Mouse (Mus musculus) forebrain, embryonic 13.5 days (tissue): ENCODE measurements around the gene Cldn34c2. TPM values are rescaled to one million over a fixed set of nuclear protein-coding genes. Genes with fewer than 3 reads are reported as not detected.
"Not testable (repeated sequence)": the region's sequence is repeated elsewhere in the genome, so short reads cannot be mapped to it uniquely, and the experiment has no call there.

Experiments used
- ATAC-seq: fragments of 200-750 bp; cut with Nextera tagmentation; 2 replicates; pipeline ENCODE4 v1.8.0; 2017
- H3K27ac ChIP-seq: fragments of 300-500 bp; sonication (generic); 2 replicates; pipeline ENCODE4 v1.5.1; 2015; ENCODE audit warnings: inconsistent platforms, mild to moderate bottlenecking, moderate library complexity
- H3K27me3 ChIP-seq: fragments of 300-500 bp; sonication (generic); 2 replicates; pipeline ENCODE4 v1.6.1; 2015; ENCODE audit warnings: mild to moderate bottlenecking, inconsistent platforms
- H3K36me3 ChIP-seq: fragments of 300-500 bp; sonication (generic); 2 replicates; pipeline ENCODE4 v1.6.1; 2015; ENCODE audit warnings: mild to moderate bottlenecking, inconsistent platforms; ENCODE audit not compliant: poor library complexity, severe bottlenecking
- H3K4me1 ChIP-seq: fragments of 300-500 bp; sonication (generic); 2 replicates; pipeline ENCODE4 v1.6.1; 2015; ENCODE audit warnings: inconsistent platforms
- H3K4me2 ChIP-seq: fragments of 300-500 bp; sonication (generic); 2 replicates; pipeline ENCODE4 v1.6.1; 2015; ENCODE audit warnings: inconsistent platforms, mild to moderate bottlenecking, moderate library complexity
- H3K4me3 ChIP-seq: fragments of 300-500 bp; sonication (generic); 2 replicates; pipeline ENCODE4 v1.5.1; 2015; ENCODE audit warnings: mild to moderate bottlenecking, inconsistent platforms
- H3K9ac ChIP-seq: fragments of 300-500 bp; sonication (generic); 2 replicates; pipeline ENCODE4 v1.6.1; 2015; ENCODE audit warnings: mild to moderate bottlenecking, inconsistent platforms
- H3K9me3 ChIP-seq: fragments of 300-500 bp; sonication (generic); replicated peaks from 2 replicates; pipeline ENCODE4 v1.6.1; 2016; ENCODE audit warnings: inconsistent platforms
- WGBS: fragments of 180-500 bp; shearing (Covaris S2); methylation state at CpG from one replicate; pipeline ENCODE4 v1.1.7; 2015; 5-methylcytosine and 5-hydroxymethylcytosine counted together
- polyA plus RNA-seq: library from polyadenylated mRNA; unstranded; fragments of >200 nt; fragmentation: Nextera tagmentation; extraction: Ambion mirVana; gene quantifications from 2 replicates; pipeline ENCODE4 v1.2.1, GENCODE M21; 2015

The Cldn34c2 gene
- polyA plus RNA-seq, result not detected in 2 replicates

DNA sequence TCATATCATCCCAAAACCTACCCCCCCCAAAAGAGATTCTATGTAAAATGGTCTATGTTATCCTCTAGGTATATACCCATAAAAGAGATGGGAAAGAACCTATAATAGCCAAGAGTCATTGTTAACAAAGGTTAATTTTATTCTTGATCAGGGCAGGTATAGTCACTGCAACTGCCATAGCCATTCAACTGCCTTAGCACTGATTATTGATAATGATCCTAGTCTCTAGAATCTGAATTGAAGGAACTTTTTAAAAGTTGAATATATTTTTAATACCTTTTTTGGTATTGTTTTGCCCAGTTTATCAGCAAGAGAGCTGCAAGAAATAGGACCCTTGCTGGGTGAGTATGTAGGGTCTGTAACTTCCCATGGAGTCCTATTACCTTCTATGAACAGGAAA lies at the start of gene Cldn34c2:
TSS of gene Cldn34c2 (plus strand) at position 301 of the 400 bp plus-strand sequence.
- not testable (repeated sequence) for H3K27ac ChIP-seq, H3K9ac ChIP-seq, ATAC-seq, H3K4me1 ChIP-seq, H3K4me3 ChIP-seq, H3K9me3 ChIP-seq, H3K4me2 ChIP-seq, H3K36me3 ChIP-seq, H3K27me3 ChIP-seq

DNA sequence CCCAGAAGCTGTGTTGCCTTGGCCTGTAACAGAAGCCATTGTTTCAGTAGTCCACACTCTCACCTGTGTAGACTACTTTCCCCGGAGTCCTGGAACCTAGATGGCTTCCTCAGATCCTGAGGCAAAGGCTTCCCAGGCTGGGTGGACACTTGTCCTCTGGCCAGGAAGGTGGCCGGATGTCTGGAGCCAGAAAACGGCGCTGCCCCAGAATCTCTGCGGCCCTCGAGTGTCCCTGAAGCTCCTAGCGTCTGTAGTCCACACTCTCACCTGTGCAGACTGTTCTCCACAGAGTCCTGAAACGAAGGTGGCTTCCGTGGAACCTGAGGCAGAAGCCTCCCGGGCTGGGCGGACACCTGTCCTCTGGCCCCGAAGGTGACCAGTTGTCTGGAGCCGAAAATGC lies 30.1 kb upstream of the Cldn34c2 start:
- H3K27ac ChIP-seq, H3K9ac ChIP-seq, H3K4me2 ChIP-seq, ATAC-seq, H3K9me3 ChIP-seq, H3K4me3 ChIP-seq, H3K4me1 ChIP-seq, H3K27me3 ChIP-seq, H3K36me3 ChIP-seq: not testable (repeated sequence)
- 93% methylated on average over 13 of the region's 13 CpGs for WGBS

DNA sequence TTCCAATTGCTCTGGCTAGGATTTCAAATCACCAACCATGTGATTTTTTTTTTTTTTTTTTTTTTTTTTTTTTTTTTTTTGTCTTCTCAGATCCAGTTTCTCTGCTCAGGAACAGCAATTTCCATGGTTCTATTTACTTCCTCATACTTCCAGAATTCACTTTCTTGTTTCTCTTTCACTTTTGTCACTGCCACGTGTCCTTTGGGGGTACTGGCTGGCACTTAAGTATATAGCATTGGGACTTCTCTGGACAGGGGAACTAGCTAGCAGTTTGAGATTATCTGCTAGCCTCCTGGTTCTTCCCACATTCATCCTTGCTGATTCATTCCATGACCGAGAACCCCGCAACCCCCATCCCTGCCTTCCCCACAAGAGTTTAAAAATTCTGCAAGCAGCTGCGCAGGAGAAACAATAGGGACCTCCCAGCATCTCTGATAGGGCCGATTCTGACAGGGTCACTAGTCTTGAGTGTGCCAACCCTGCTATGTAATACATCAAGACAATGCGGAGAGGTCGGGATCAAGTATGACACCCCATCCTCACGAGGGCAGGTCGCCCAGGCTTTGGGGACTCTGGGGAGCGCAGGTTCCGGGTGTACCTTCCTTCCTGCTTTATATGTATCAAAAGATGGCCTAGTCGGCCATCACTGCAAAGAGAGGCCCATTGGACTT lies 30.8 kb downstream of the Cldn34c2 start:
- H3K9me3 ChIP-seq, ATAC-seq, H3K9ac ChIP-seq, H3K36me3 ChIP-seq, H3K27ac ChIP-seq, H3K4me1 ChIP-seq, H3K4me2 ChIP-seq, H3K4me3 ChIP-seq, H3K27me3 ChIP-seq: not testable (repeated sequence)
- 91% methylated on average over 8 of the region's 12 CpGs for WGBS

Other genes with a start within 250 kb of the Cldn34c2 start
- gene Gm17467, start 123.1 kb downstream of the Cldn34c2 start, polyA plus RNA-seq, result not detected in 2 replicates
- not detected in 2 replicates for gene Cldn34c3, start 212.0 kb downstream of the Cldn34c2 start, polyA plus RNA-seq